Mouse (Mus musculus) thymus, adult 18-20 months (tissue): ENCODE measurements around the gene Ppp1r14c.
A peak's percentile ranks its signal among the peaks of the same experiment; 100 is the strongest.

ENCODE experiments used
- DNase-seq, 2 experiments: peaks; one replicate each; pipeline ENCODE4 v3.0.0; 2022; ENCODE audit warnings: mixed read lengths in 2 of 2

The Ppp1r14c gene

GRCm38 (mm10) chr10:3366036-3366869 is at the start of gene Ppp1r14c:
Ppp1r14c (plus strand) TSS chr10:3366057.
- DNase-seq = no peak

- DNase-seq = no peak
These were observed 44.5 kb upstream of the Ppp1r14c start for GRCm38 (mm10) chr10:3321406-3321805.

- no peak for DNase-seq
These were observed 40.4 kb upstream of the Ppp1r14c start for GRCm38 (mm10) chr10:3325447-3325846.

GRCm38 (mm10) chr10:3332880-3333279 is 33.0 kb upstream of the Ppp1r14c start:
- peak; percentile 18 to 22 for DNase-seq

- no peak for DNase-seq
These were observed 31.3 kb upstream of the Ppp1r14c start for GRCm38 (mm10) chr10:3334570-3334969.

GRCm38 (mm10) chr10:3336729-3337329 is 29.0 kb upstream of the Ppp1r14c start:
- no peak for DNase-seq

GRCm38 (mm10) chr10:3337330-3337901 is 28.4 kb upstream of the Ppp1r14c start:
- DNase-seq = no peak

GRCm38 (mm10) chr10:3345706-3346105 is 20.2 kb upstream of the Ppp1r14c start:
- DNase-seq = no peak

- no peak for DNase-seq
These were observed 6.3 kb upstream of the Ppp1r14c start for GRCm38 (mm10) chr10:3359531-3359930.

- DNase-seq = no peak
These were observed 204 bp upstream of the Ppp1r14c start for GRCm38 (mm10) chr10:3365671-3366035.

GRCm38 (mm10) chr10:3366870-3367431 is 1.1 kb downstream of the Ppp1r14c start:
- no peak for DNase-seq

- no peak for DNase-seq
These were observed 1.6 kb downstream of the Ppp1r14c start for GRCm38 (mm10) chr10:3367440-3367839.

GRCm38 (mm10) chr10:3383176-3383575 is 17.3 kb downstream of the Ppp1r14c start:
- no peak for DNase-seq

- no peak for DNase-seq
These were observed 26.4 kb downstream of the Ppp1r14c start for GRCm38 (mm10) chr10:3392251-3392650.

GRCm38 (mm10) chr10:3393548-3393947 is 27.7 kb downstream of the Ppp1r14c start:
- no peak for DNase-seq

- no peak for DNase-seq
These were observed 28.3 kb downstream of the Ppp1r14c start for GRCm38 (mm10) chr10:3394193-3394592.

GRCm38 (mm10) chr10:3394671-3395288 is 28.9 kb downstream of the Ppp1r14c start:
- DNase-seq = no peak

- DNase-seq = no peak
These were observed 29.6 kb downstream of the Ppp1r14c start for GRCm38 (mm10) chr10:3395341-3395931.

GRCm38 (mm10) chr10:3396008-3396795 is 30.3 kb downstream of the Ppp1r14c start:
- no peak for DNase-seq

- DNase-seq = no peak
These were observed 31.5 kb downstream of the Ppp1r14c start for GRCm38 (mm10) chr10:3397406-3397805.

- DNase-seq = no peak
These were observed 32.2 kb downstream of the Ppp1r14c start for GRCm38 (mm10) chr10:3398051-3398450.

- DNase-seq = no peak
These were observed 36.4 kb downstream of the Ppp1r14c start for GRCm38 (mm10) chr10:3402284-3402683.
